Mouse (Mus musculus): ENCODE data around the gene Rita1.

The Rita1 gene

GRCm38 (mm10) chr5:120571056-120571740, 41.2 kb downstream of the Rita1 start:
- DNase-seq (ENCODE audit: low spot score in 2 of 2), result no peak

GRCm38 (mm10) chr5:120570289-120570897, 42.0 kb downstream of the Rita1 start:
- DNase-seq (ENCODE audit: low spot score in 2 of 2), result no peak

DNA sequence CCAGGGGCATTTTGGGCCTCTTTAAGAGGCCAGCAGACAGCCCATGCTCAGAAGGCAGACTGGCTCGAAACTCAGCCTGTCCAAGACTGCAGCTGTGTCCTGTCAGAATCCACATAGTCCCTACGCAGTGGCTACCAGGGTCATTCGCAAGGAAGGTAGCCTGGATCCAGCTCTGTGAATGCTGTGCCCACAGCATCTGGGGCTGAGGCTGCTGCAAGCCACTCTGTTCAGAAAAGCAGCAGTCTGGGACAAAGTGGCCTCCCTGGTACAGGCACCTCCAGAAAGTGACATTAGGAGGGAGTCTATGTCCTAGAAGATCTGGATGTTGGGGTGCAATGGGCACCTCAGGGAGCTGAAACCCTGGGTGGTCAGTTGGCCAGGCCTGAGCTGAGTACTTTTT, 42.6 kb downstream of the Rita1 start:
- DNase-seq (ENCODE audit: low spot score in 2 of 2), result no peak

GRCm38 (mm10) chr5:120568964-120569363, 43.4 kb downstream of the Rita1 start:
- DNase-seq (ENCODE audit: low spot score in 2 of 2), result no peak

DNA sequence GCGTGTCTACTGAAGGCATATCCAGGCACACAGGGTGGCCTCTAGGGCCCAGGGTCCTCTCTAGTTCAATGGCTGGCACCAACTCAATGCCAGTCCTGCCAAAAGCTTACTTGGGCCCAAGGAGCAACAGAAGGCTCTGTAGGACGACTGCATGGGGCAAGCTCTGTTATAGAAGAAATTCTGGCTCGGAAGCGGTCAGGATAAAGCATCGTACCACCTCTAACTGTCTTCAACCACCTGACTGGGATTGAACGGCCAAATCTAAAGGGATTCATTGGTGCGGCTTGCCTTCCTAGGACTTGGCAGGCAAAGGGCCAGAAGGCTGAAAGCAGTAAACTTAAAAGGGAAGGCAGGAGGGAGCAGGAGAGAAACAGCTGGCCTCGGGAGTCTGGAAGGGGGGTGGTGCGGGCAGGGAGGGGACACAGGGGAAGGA, 44.0 kb downstream of the Rita1 start:
- DNase-seq (ENCODE audit: low spot score in 2 of 2), result peak in 1 of 2 experiments; percentile 43

DNA sequence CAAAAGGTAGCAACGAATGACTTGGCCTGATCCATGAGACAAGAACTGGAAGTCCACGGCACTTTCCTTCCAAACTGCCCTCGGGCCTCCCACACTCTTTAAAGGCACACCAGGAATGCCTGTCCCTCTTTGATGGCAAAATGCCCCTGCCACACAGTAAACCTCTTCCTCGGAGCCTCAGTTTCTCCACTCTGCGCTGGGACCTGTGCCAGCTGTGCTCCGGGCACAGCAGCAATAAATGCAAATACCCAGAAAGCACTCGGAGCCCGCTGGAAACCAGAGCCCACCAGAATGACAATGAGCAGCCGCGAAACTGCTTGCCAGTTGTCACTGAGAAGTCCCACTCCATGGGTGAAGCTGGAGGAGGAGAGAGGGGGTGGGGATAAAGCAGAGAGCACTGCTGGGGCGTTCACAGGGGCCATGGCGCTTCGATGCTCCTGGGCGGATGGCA, 44.6 kb downstream of the Rita1 start:
- DNase-seq (ENCODE audit: low spot score in 2 of 2), result no peak

GRCm38 (mm10) chr5:120567253-120567701, 45.1 kb downstream of the Rita1 start:
- no peak for DNase-seq (ENCODE audit: low spot score in 2 of 2)

GRCm38 (mm10) chr5:120566681-120567252, 45.6 kb downstream of the Rita1 start:
- DNase-seq (ENCODE audit: low spot score in 2 of 2), result no peak

DNA sequence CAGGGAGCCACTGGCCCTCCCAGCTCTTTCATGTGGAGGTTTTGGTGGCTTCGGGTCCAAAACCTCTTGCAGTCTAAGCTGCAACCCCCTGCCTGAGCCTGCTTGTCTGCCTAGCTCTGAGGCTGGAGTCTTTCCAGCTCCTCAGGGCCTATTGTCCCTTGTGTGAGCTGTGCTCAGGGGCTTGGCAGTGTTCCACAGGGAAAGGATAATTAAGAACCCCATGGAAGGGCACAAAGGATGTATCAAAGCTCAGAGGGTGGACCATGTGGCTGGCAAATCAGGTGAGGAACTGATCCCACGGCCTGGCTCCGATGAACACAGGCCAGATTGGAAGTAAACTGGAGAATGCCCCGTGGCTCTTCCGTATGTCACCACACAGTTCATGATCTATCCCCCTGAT, 46.3 kb downstream of the Rita1 start:
- DNase-seq (ENCODE audit: low spot score in 2 of 2), result peak; percentile 58 to 71

GRCm38 (mm10) chr5:120565171-120565905, 47.1 kb downstream of the Rita1 start:
- DNase-seq (ENCODE audit: low spot score in 2 of 2), result no peak

DNA sequence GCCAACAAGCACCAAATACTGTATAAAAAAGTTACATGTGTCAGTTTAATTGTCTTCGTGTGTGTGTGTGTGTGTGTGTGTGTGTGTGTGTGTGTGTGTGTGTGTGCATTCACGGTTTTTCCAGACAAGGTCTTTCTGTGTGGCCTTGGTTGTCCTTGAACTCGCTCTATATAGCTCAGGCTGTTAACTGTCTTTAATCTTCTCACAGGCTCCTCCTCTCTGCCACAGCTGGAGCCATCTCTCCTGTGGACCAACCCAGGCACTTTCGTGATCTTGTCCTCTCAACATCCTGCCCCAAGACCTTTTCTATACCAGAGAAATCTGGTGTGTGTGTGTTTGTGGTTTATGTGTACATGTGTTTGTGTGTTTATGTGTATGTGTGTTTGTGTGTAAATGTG, 48.5 kb downstream of the Rita1 start:
- DNase-seq (ENCODE audit: low spot score in 2 of 2), result no peak

- no peak for DNase-seq (ENCODE audit: low spot score in 2 of 2)
Observed at GRCm38 (mm10) chr5:120562956-120563913, 49.2 kb downstream of the Rita1 start.

DNA sequence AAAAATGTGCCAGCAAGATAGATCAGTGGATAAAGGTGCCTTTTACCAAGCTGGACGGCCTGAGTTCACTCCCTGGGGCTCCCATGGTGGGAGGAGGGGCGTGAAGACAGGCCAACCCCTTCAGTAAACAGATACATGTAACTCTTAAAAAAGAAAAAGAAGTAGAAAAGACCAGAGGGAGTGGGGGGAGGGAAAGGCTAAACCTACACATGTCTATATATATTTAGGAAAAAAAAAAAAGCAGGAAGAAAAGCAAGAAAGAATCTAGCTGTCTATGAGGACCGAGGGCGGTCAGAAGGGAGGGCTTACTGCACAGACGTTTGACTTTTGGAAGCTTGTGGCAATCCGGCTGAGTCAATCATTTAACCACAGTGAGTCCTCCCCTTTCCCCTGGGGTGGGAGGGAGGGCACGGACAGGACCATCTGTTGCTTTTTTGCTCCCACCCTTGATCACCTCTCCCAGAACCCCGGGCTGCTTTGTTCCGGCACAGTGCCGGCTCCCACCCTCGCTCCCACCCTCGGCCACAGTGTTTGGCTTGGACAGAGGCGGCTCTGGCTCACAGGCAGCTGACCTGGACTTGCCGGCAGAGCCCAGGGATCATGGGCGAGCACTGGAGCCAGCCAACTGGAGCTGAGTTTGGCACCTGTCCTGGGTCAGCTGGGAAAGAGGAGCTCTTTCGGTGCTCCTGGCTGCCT, 51.6 kb downstream of the Rita1 start:
- DNase-seq (ENCODE audit: low spot score in 2 of 2), result peak in 1 of 2 experiments; percentile 63

GRCm38 (mm10) chr5:120560129-120560615, 52.2 kb downstream of the Rita1 start:
- no peak for DNase-seq (ENCODE audit: low spot score in 2 of 2)

GRCm38 (mm10) chr5:120558762-120559161, 53.6 kb downstream of the Rita1 start:
- no peak for DNase-seq (ENCODE audit: low spot score in 2 of 2)

DNA sequence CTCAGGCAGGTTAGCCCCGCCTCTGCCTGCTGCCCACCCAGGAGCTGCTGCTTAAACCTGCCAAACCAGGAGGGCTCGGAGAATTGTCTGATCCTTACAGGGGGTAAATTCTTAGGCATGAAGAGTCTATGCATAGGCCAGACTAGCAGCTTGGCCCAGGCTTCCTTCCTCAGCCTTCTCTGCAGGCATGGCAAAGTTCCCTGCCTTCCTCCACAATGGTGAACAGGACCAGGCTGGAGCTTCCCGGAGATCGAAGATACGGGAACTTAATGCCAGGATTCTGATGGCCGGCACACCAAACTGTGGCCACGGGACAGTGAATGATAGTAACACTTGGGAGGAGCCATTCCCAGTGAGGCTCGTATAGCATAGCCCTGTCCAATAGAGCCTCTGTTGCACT, 54.3 kb downstream of the Rita1 start:
- DNase-seq (ENCODE audit: low spot score in 2 of 2), result no peak

DNA sequence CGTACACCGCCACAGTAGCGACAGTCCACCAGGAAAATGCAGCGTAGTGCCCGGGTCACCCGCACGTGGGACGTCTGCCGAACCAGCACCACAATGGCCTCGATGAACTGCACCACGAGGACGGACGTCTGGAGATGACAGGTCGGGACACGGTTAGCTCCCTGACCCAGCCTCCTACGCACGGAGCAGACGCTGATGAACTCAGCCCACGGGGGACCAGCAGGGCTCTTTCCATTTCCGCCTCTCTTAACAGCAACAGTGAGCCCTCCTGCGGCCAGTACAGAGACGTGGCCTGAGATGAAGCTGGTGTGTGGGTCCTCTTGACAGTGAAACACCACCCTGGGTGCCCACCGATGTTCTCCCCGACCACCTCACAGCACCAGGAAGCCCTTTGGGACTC, 56.5 kb downstream of the Rita1 start:
- DNase-seq (ENCODE audit: low spot score in 2 of 2), result no peak

GRCm38 (mm10) chr5:120550673-120551072, 61.7 kb downstream of the Rita1 start:
- no peak for DNase-seq (ENCODE audit: low spot score in 2 of 2)

DNA sequence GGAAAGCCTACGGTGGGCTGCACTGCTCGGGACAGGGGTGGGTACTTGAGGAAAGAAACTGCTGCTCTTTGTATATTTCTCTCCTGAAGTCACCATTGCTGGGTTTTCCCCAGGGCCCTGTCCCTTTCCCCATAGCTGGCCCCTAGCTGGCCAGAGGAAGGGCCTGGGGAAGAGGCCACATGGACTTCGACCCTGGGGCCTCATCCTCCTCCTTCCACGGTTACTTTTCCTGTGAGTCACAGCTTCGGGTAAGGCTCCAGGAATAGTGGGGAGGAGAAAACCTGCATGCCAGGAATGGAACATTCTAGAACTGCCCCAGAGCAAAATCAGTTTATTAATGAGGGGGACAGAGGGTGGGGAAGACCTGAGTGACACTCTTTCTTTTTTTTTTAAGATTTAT, 62.3 kb downstream of the Rita1 start:
- no peak for DNase-seq (ENCODE audit: low spot score in 2 of 2)

GRCm38 (mm10) chr5:120548236-120548850, 64.0 kb downstream of the Rita1 start:
- DNase-seq (ENCODE audit: low spot score in 2 of 2), result no peak
